Mouse (Mus musculus): ENCODE data around the gene H2al1h. TPM values are rescaled to one million over a fixed set of nuclear protein-coding genes. Genes with fewer than 3 reads are reported as not detected.
"Not testable (repeated sequence)": the region's sequence is repeated elsewhere in the genome, so short reads cannot be mapped to it uniquely, and the experiment has no call there.

Gene H2al1h
- polyA plus RNA-seq, 1 experiment from 2014 or later, result not detected

DNA sequence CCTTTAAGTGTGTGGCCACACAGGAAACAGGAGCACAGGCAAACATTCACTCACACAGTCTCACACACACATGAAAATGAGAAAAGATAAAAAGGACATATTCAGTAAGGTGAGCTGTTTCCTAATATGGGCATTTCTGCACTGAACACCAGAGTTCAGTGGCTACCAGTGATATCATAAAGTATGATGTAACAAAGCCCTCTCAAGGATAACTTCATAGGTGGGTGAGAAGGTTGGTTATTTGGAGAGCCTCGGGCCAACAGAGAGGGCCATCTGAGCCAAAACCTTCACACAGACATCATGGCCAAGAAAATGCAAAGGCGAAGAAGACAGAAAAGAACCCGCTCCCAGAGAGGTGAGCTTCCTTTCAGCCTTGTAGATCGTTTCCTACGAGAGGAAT, 3.1 kb downstream of the H2al1h start, which contains the start of gene H2al1i:
Gene H2al1i, plus strand, starts transcription at position 301 of the 400 bp plus-strand sequence.
- WGBS, result 88% methylated on average over 3 of the region's 5 CpGs
- DNase-seq (ENCODE audit: low spot score); H3K36me3 ChIP-seq; H3K4me1 ChIP-seq; H3K4me3 ChIP-seq; H3K9me3 ChIP-seq (replicated peaks); H3K27ac ChIP-seq: not testable (repeated sequence)
- H3K27me3 ChIP-seq (ENCODE audit: low read depth, poor library complexity, severe bottlenecking), result peaks cover 13% of the 10 kb centered on the region

- not testable (repeated sequence) for DNase-seq (ENCODE audit: low spot score); H3K4me3 ChIP-seq; H3K36me3 ChIP-seq; H3K4me1 ChIP-seq; H3K9me3 ChIP-seq (replicated peaks); H3K27ac ChIP-seq
- WGBS, result 80% methylated on average over 2 of the region's 2 CpGs
- peaks cover 43% of the 10 kb centered on the region for H3K27me3 ChIP-seq (ENCODE audit: low read depth, poor library complexity, severe bottlenecking)
Measured at GRCm38 (mm10) chrX:11327522-11327921, 6.2 kb downstream of the H2al1h start, which contains the start of gene H2al1j. TSS of gene H2al1j (plus strand) at chrX:11327822.

GRCm38 (mm10) chrX:11345762-11346161, 24.5 kb downstream of the H2al1h start:
- H3K27ac ChIP-seq, result peak overlapping the region; percentile 68; the same call in 1 of the 2 replicates
- WGBS, result 37% methylated on average over 9 of the region's 9 CpGs
- DNase-seq (ENCODE audit: low spot score), result peak; percentile 58

DNA sequence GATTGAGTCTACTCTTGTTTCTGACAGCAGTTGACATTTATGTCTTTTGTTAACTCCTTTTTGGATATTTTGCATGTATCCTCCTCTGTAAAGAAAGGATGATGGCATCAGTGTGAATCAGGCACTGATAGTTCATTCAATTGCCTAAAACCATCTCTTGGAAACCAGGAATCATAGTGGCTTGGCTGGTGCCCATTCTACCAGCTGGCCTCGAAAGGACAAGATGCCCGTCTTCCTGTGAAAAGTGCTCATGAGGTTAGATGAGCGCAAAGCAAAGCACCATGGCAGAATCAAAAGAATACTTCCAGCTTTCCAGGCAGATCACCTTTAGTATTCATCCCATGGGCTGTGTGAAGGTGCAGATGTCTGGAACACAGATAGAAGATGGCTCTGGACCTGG, 25.5 kb downstream of the H2al1h start:
- Histone ChIP-seq H3K4me1 (peaks cover 26% of the 10 kb centered on the region), H3K4me3 (no peak overlapping the region), H3K27ac (peak overlapping the region; percentile 30; the same call in 1 of the 2 replicates), H3K9me3 (replicated peaks) (no peaks in the 10 kb centered on the region), H3K27me3 (ENCODE audit: low read depth, poor library complexity, severe bottlenecking) (peaks cover 97% of the 10 kb centered on the region), H3K36me3 (no peaks in the 10 kb centered on the region)
- whole genome bisulfite sequencing, result 98% methylated on average over 3 of the region's 3 CpGs
- DNase-seq (ENCODE audit: low spot score), result no peak

More at GRCm38 (mm10) chrX:11345762-11346161, 24.5 kb downstream of the H2al1h start:
- Histone ChIP-seq H3K4me3 (no peak overlapping the region), H3K9me3 (replicated peaks) (no peaks in the 10 kb centered on the region), H3K27me3 (ENCODE audit: low read depth, poor library complexity, severe bottlenecking) (peaks cover 95% of the 10 kb centered on the region), H3K4me1 (peaks cover 26% of the 10 kb centered on the region), H3K36me3 (no peaks in the 10 kb centered on the region)

GRCm38 (mm10) chrX:11360823-11361222, 39.5 kb downstream of the H2al1h start:
- 87% methylated on average over 6 of the region's 6 CpGs for WGBS
- Histone ChIP-seq H3K4me3 (no peak overlapping the region), H3K9me3 (replicated peaks) (no peaks in the 10 kb centered on the region), H3K27ac (no peak overlapping the region), H3K36me3 (no peaks in the 10 kb centered on the region), H3K4me1 (peaks cover 20% of the 10 kb centered on the region), H3K27me3 (ENCODE audit: low read depth, poor library complexity, severe bottlenecking) (peaks cover 97% of the 10 kb centered on the region)
- DNase-seq (ENCODE audit: low spot score), result no peak

DNA sequence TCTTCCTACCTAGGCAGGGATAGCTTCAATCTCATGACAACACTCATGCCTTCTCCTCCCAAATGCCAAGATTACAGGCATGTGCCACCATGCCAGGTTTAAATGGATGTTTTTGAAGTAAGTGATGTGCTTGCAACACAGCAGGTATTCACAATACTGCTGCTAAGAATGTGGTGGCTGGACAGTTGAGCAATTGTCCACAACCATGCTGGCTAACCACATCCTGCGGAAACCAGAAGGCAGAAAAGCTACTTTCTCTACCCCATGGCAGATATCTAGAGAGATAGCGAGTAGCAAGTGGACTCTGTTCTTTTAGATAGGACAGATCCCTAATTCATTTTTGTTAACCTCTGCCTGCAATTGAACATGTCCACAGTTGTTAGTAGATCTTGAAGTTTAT, 40.0 kb downstream of the H2al1h start:
- Histone ChIP-seq H3K4me1 (peaks cover 23% of the 10 kb centered on the region), H3K9me3 (replicated peaks) (no peaks in the 10 kb centered on the region), H3K36me3 (no peaks in the 10 kb centered on the region), H3K27me3 (ENCODE audit: low read depth, poor library complexity, severe bottlenecking) (peaks cover 97% of the 10 kb centered on the region), H3K27ac (no peak overlapping the region), H3K4me3 (no peak overlapping the region)
- DNase-seq (ENCODE audit: low spot score), result no peak
- WGBS, result 89% methylated on average over 2 of the region's 2 CpGs

DNA sequence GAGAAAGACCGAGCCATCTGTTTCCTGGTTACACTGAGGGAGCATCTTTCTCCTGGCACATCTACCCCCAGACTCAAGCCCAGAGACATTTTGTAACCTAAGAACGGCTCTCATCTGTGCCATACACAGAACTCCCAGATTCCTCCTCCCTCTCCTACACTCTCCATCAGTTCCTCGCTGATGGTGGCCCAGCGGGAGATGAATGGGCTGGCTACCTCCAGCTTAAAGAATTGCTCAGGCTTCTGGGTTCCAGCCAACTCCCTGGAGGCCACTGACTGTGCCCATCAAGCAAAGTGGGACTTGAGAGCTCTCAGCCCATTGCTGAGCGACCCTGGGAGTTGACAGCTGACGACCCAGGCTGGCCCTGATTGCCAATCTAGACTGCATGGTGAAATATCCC, 42.6 kb downstream of the H2al1h start:
- H3K36me3 ChIP-seq, result no peaks in the 10 kb centered on the region
- WGBS, result 67% methylated on average over 6 of the region's 6 CpGs
- DNase-seq (ENCODE audit: low spot score), result no peak
- H3K27me3 ChIP-seq (ENCODE audit: low read depth, poor library complexity, severe bottlenecking), result peaks cover 97% of the 10 kb centered on the region
- no peak overlapping the region for H3K27ac ChIP-seq
- H3K4me1 ChIP-seq, result peaks cover 24% of the 10 kb centered on the region
- H3K4me3 ChIP-seq, result no peak overlapping the region
- H3K9me3 ChIP-seq (replicated peaks), result no peaks in the 10 kb centered on the region

GRCm38 (mm10) chrX:11365151-11365550, 43.9 kb downstream of the H2al1h start:
- Histone ChIP-seq H3K9me3 (replicated peaks) (no peaks in the 10 kb centered on the region), H3K36me3 (no peaks in the 10 kb centered on the region), H3K4me1 (peaks cover 26% of the 10 kb centered on the region), H3K27ac (peak overlapping the region; percentile 58), H3K4me3 (no peak overlapping the region), H3K27me3 (ENCODE audit: low read depth, poor library complexity, severe bottlenecking) (peaks cover 97% of the 10 kb centered on the region)
- peak; percentile 54 for DNase-seq (ENCODE audit: low spot score)
- 19% methylated on average over 12 of the region's 12 CpGs for WGBS

Other genes with a start within 250 kb of the H2al1h start
- not detected in 2 replicates for gene H2al1a, start 22.2 kb upstream of the H2al1h start, polyA plus RNA-seq (2016; fragmentation: Nextera tagmentation; extraction: Ambion mirVana)
- not detected in 2 replicates for gene H2al1b, start 19.1 kb upstream of the H2al1h start, polyA plus RNA-seq (2016; fragmentation: Nextera tagmentation; extraction: Ambion mirVana)
- gene H2al1c, start 15.8 kb upstream of the H2al1h start, polyA plus RNA-seq (2016; fragmentation: Nextera tagmentation; extraction: Ambion mirVana), result not detected in 2 replicates
- gene H2al1d, start 12.7 kb upstream of the H2al1h start, polyA plus RNA-seq (2016; fragmentation: Nextera tagmentation; extraction: Ambion mirVana), result not detected in 2 replicates
- not detected in 2 replicates for gene H2al1e, start 9.6 kb upstream of the H2al1h start, polyA plus RNA-seq (2016; fragmentation: Nextera tagmentation; extraction: Ambion mirVana)
- gene H2al1f, start 6.3 kb upstream of the H2al1h start, polyA plus RNA-seq (2016; fragmentation: Nextera tagmentation; extraction: Ambion mirVana), result not detected in 2 replicates
- gene H2al1g, start 3.2 kb upstream of the H2al1h start, polyA plus RNA-seq (2016; fragmentation: Nextera tagmentation; extraction: Ambion mirVana), result not detected in 2 replicates
- not detected in 2 replicates for gene H2al1i, start 3.2 kb downstream of the H2al1h start, polyA plus RNA-seq (2016; fragmentation: Nextera tagmentation; extraction: Ambion mirVana)
- gene H2al1j, start 6.3 kb downstream of the H2al1h start, polyA plus RNA-seq (2016; fragmentation: Nextera tagmentation; extraction: Ambion mirVana), result not detected in 2 replicates

Data from limb, embryonic 10.5 days (tissue).